Mouse (Mus musculus) embryo, embryonic 9.5 days (tissue): ENCODE data around the gene Selenos.

ENCODE experiments used
- DNase-seq: peaks from one replicate; pipeline ENCODE4 v3.0.0-alpha.2; 2017; ENCODE audit errors: extremely low spot score

Selenos gene

GRCm38 (mm10) chr7:66084546-66084945 lies 5.1 kb downstream of the Selenos start:
- no peak for DNase-seq

GRCm38 (mm10) chr7:66087652-66088051 lies 8.2 kb downstream of the Selenos start:
- no peak for DNase-seq

- no peak for DNase-seq
These were observed 8.6 kb downstream of the Selenos start for GRCm38 (mm10) chr7:66088077-66088476.

- DNase-seq, result no peak
These were observed 11.3 kb downstream of the Selenos start for GRCm38 (mm10) chr7:66090676-66091190.

- no peak for DNase-seq
These were observed 12.1 kb downstream of the Selenos start for GRCm38 (mm10) chr7:66091553-66091952.

- DNase-seq, result no peak
These were observed 13.2 kb downstream of the Selenos start for GRCm38 (mm10) chr7:66092656-66093055.

GRCm38 (mm10) chr7:66094141-66094540 lies 14.7 kb downstream of the Selenos start:
- no peak for DNase-seq

GRCm38 (mm10) chr7:66098803-66099202 lies 19.4 kb downstream of the Selenos start:
- no peak for DNase-seq

GRCm38 (mm10) chr7:66101866-66102265 lies 22.4 kb downstream of the Selenos start:
- DNase-seq, result peak; percentile 38

GRCm38 (mm10) chr7:66104531-66104930 lies 25.1 kb downstream of the Selenos start:
- DNase-seq, result no peak

- no peak for DNase-seq
These were observed 26.3 kb downstream of the Selenos start for GRCm38 (mm10) chr7:66105771-66106170.

GRCm38 (mm10) chr7:66106581-66107056 lies 27.2 kb downstream of the Selenos start:
- DNase-seq, result no peak

- DNase-seq, result no peak
These were observed 27.8 kb downstream of the Selenos start for GRCm38 (mm10) chr7:66107206-66107605.

GRCm38 (mm10) chr7:66107930-66108329 lies 28.5 kb downstream of the Selenos start:
- peak; percentile 36 for DNase-seq

- DNase-seq, result peak; percentile 92
These were observed 29.8 kb downstream of the Selenos start, which contains the start of gene Chsy1 for GRCm38 (mm10) chr7:66108961-66109854. TSS of gene Chsy1 (plus strand) at chr7:66109515.

- peak; percentile 50 for DNase-seq
These were observed 30.6 kb downstream of the Selenos start for GRCm38 (mm10) chr7:66109855-66110635.

GRCm38 (mm10) chr7:66110636-66111112 lies 31.2 kb downstream of the Selenos start:
- peak; percentile 37 for DNase-seq

- no peak for DNase-seq
These were observed 31.8 kb downstream of the Selenos start for GRCm38 (mm10) chr7:66111211-66111610.

GRCm38 (mm10) chr7:66113561-66113960 lies 34.1 kb downstream of the Selenos start:
- DNase-seq, result no peak

GRCm38 (mm10) chr7:66115821-66116343 lies 36.4 kb downstream of the Selenos start:
- DNase-seq, result no peak

- no peak for DNase-seq
These were observed 37.5 kb downstream of the Selenos start for GRCm38 (mm10) chr7:66116906-66117482.
